ENCODE assay signal across 21 mouse cellular contexts in the genomic region with DNA sequence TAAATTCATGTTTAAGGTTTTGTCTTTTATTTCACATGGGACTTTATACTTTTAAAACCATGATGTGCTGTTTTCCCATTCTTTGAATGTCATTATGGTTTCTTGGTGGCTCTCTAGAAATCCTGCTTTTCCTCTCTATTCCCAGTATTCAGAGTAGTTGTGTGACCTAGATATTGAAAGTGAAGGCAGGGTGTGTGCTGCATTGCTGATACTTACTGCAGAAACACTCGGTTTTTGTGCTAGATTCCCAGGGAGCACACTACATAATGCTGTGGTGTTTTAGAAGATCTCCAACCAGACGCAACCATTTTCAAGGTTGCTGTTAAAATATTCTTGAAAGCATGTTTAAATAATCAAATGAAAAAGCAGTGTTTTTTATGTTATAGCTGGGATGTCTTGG.
DNase-seq lines count a peak whose midpoint lies in the region; ATAC-seq and TF ChIP-seq lines count a peak whose summit lies in the region.
"Had no signal": no experiment of that assay in that cellular context is flagged by ENCODE, and none has a peak within 500 bp of the region (broad histone marks: within the 10 kb centered on the region; RNA-seq: fewer than 3 reads in every experiment).

No protein-coding gene starts in this region.

- 79% methylated on average over 2 of the region's 2 CpGs for WGBS in forebrain, embryonic 14.5 days
- WGBS in forebrain, embryonic 16.5 days: 67% methylated on average over 2 of the region's 2 CpGs
- 57% methylated on average over 2 of the region's 2 CpGs for WGBS in midbrain, embryonic 15.5 days

- H3K36me3 ChIP-seq in forebrain, embryonic 14.5 days (ENCODE audit: control insufficient read depth, insufficient read depth, low read length): no peaks in the 10 kb centered on the region
- H3K36me3 ChIP-seq in forebrain, embryonic 16.5 days (ENCODE audit: control insufficient read depth, insufficient read depth): no peaks in the 10 kb centered on the region
- no peaks in the 10 kb centered on the region for H3K36me3 ChIP-seq in midbrain, embryonic 15.5 days (replicated peaks)
- H3K36me3 ChIP-seq: embryonic facial prominence, embryonic 10.5 days; G1E; heart, embryonic 13.5 days; hindbrain, embryonic 13.5 days had no signal

- peak; percentile 2 for DNase-seq in forebrain, embryonic 14.5 days (ENCODE audit: low spot score)
- no peak for DNase-seq in layer of hippocampus, adult 2 months (ENCODE audit: low spot score in 2 of 2)
- no peak for DNase-seq in layer of hippocampus, adult 11-12 months (ENCODE audit: low spot score)
- DNase-seq in retina, postnatal 1 day: peak; percentile 22
- no peak for DNase-seq in right cerebral cortex, postnatal 14 days
- DNase-seq: adrenal gland, postnatal 10 days; B cell, adult 2 months; cerebellum, adult 18-20 months; cerebellum, adult 9-11 months; cerebellum, postnatal 36 days; gastrocnemius, postnatal 36 days; heart, adult 11 months; heart, postnatal 36 days had no signal

- H3K9ac ChIP-seq in forebrain, embryonic 14.5 days (ENCODE audit: low read length): no peak overlapping the region
- no peak overlapping the region for H3K9ac ChIP-seq in forebrain, embryonic 16.5 days (replicated peaks; ENCODE audit: low read depth, low read length)
- no peak overlapping the region for H3K9ac ChIP-seq in midbrain, embryonic 15.5 days
- H3K9ac ChIP-seq: forebrain, embryonic 13.5 days; heart, embryonic 13.5 days; hindbrain, embryonic 13.5 days had no signal

- TF ChIP-seq CTCF in layer of hippocampus, adult 2 months (conservative IDR thresholded peaks at IDR 0.05): no peak

- no peak overlapping the region for H3K27ac ChIP-seq in forebrain, embryonic 14.5 days (ENCODE audit: low read depth, low read length)
- H3K27ac ChIP-seq in forebrain, embryonic 16.5 days (ENCODE audit: low read length): no peak overlapping the region
- peak overlapping the region; percentile 5; the same call in 1 of the 2 replicates for H3K27ac ChIP-seq in layer of hippocampus, adult 2 months
- H3K27ac ChIP-seq in midbrain, embryonic 15.5 days: peak overlapping the region; percentile 42; the same call in 1 of the 2 replicates
- H3K27ac ChIP-seq: embryonic facial prominence, embryonic 10.5 days; forebrain, embryonic 13.5 days; heart, embryonic 13.5 days; hindbrain, embryonic 13.5 days had no signal

- H3K4me3 ChIP-seq in forebrain, embryonic 14.5 days (ENCODE audit: low read depth, low read length): no peak overlapping the region
- no peak overlapping the region for H3K4me3 ChIP-seq in forebrain, embryonic 16.5 days (replicated peaks; ENCODE audit: low read length)
- no peak overlapping the region for H3K4me3 ChIP-seq in layer of hippocampus, adult 2 months
- H3K4me3 ChIP-seq in midbrain, embryonic 15.5 days: no peak overlapping the region
- H3K4me3 ChIP-seq: embryonic facial prominence, embryonic 10.5 days; forebrain, embryonic 13.5 days; heart, embryonic 13.5 days; hindbrain, embryonic 13.5 days had no signal

- no peak for ATAC-seq in forebrain, embryonic 14.5 days
- ATAC-seq in forebrain, embryonic 16.5 days: no peak
- ATAC-seq in midbrain, embryonic 15.5 days (replicated peaks): 0 out of 2 replicates have a peak, but pooled peaks have one; percentile 52
- ATAC-seq: CD4-positive, CD25-positive, alpha-beta regulatory T cell, adult 4 months; forebrain, embryonic 13.5 days had no signal

- H3K4me2 ChIP-seq in forebrain, embryonic 14.5 days (ENCODE audit: low read length): no peak overlapping the region
- no peak overlapping the region for H3K4me2 ChIP-seq in forebrain, embryonic 16.5 days (ENCODE audit: low read length)
- no peak overlapping the region for H3K4me2 ChIP-seq in midbrain, embryonic 15.5 days
- H3K4me2 ChIP-seq: forebrain, embryonic 13.5 days; heart, embryonic 13.5 days; hindbrain, embryonic 13.5 days had no signal

- H3K4me1 ChIP-seq in forebrain, embryonic 14.5 days (ENCODE audit: control insufficient read depth, insufficient read depth, low read length): no peaks in the 10 kb centered on the region
- H3K4me1 ChIP-seq in forebrain, embryonic 16.5 days (replicated peaks; ENCODE audit: control insufficient read depth, insufficient read depth, low read length): no peaks in the 10 kb centered on the region
- no peaks in the 10 kb centered on the region for H3K4me1 ChIP-seq in midbrain, embryonic 15.5 days
- H3K4me1 ChIP-seq: embryonic facial prominence, embryonic 10.5 days; forebrain, embryonic 13.5 days; heart, embryonic 13.5 days; hindbrain, embryonic 13.5 days had no signal

- no peaks in the 10 kb centered on the region for H3K27me3 ChIP-seq in forebrain, embryonic 14.5 days (replicated peaks; ENCODE audit: control insufficient read depth, insufficient read depth, low read length)
- no peaks in the 10 kb centered on the region for H3K27me3 ChIP-seq in forebrain, embryonic 16.5 days (replicated peaks; ENCODE audit: control insufficient read depth, insufficient read depth, low read length)
- no peaks in the 10 kb centered on the region for H3K27me3 ChIP-seq in midbrain, embryonic 15.5 days (replicated peaks)
- H3K27me3 ChIP-seq: forebrain, embryonic 13.5 days; heart, embryonic 13.5 days; hindbrain, embryonic 13.5 days had no signal

- H3K9me3 ChIP-seq in forebrain, embryonic 14.5 days (replicated peaks; ENCODE audit: control insufficient read depth, low read length): no peaks in the 10 kb centered on the region
- H3K9me3 ChIP-seq in forebrain, embryonic 16.5 days (ENCODE audit: control insufficient read depth, low read length): no peaks in the 10 kb centered on the region
- H3K9me3 ChIP-seq in midbrain, embryonic 15.5 days: no peaks in the 10 kb centered on the region
- H3K9me3 ChIP-seq: embryonic facial prominence, embryonic 10.5 days; forebrain, embryonic 13.5 days; G1E; heart, embryonic 13.5 days; hindbrain, embryonic 13.5 days had no signal

Comparison
In these comparisons a context has a peak if more than half of its experiments do, and no peak if none do; other contexts are left out.
1. DNase-seq: peak in forebrain, embryonic 14.5 days (single experiment) and retina, postnatal 1 day (single experiment); none in layer of hippocampus, adult 2 months (0 of 2), layer of hippocampus, adult 11-12 months (single experiment) and right cerebral cortex, postnatal 14 days (single experiment).
2. H3K27ac ChIP-seq: peak in layer of hippocampus, adult 2 months (single experiment) and midbrain, embryonic 15.5 days (single experiment); none in forebrain, embryonic 14.5 days (single experiment) and forebrain, embryonic 16.5 days (single experiment).